Mouse (Mus musculus): ENCODE results near the gene Ssh3. TPM values are rescaled to one million over a fixed set of nuclear protein-coding genes. Genes with fewer than 3 reads are reported as not detected.

Ssh3 gene
- polyA plus RNA-seq, 1 experiment from 2014 or later: 17.4 TPM

DNA sequence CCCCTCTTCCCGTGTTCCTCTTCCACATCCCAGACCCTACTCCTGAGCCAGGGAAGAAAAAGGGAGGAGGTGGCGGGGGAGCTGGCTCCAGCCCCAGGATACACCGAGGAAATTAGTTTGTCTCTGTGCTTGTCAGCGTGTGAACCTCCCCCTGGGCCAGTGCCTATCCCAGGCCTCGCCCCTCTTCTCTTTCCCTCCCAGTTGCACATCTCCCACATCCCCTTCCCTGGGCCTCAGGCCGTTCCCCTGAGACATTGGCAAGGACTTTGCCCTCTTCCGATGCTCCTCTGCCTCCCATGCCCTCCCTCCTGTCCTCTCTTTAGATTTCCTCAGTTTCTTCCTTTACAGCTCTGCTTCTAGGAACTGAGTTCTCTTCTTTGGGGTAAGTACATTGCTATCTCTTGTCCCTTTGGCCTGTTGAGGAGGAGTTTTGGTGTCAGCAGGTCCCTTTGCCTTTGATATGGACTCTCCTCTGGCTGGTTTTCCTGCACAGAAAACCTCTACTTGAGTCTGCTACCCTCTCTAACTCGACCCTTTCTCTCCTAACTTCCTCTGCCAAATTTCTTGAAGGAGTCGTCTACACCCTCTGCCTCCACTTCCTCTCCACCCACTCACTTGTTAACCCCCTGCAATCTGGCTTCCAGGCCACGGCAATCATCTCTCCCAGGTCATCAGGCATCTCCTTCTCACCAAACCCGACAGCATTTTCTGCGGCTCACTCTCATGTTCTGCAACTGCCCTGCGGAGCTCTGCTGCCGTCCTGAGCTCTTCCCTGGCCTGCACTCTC lies 47.8 kb downstream of the Ssh3 start:
- Histone ChIP-seq H3K9me3 (no peaks in the 10 kb centered on the region), H3K4me3 (no peak overlapping the region), H3K4me2 (peak overlapping the region; percentile 26), H3K9ac (peak overlapping the region; percentile 44), H3K27me3 (no peaks in the 10 kb centered on the region), H3K4me1 (peaks cover 60% of the 10 kb centered on the region), H3K36me3 (peaks cover 24% of the 10 kb centered on the region), H3K27ac (peak overlapping the region; percentile 48)
- 31% methylated on average over 14 of the region's 14 CpGs for WGBS
- ATAC-seq (ENCODE audit: insufficient number of reproducible peaks, insufficient read depth, low FRiP score, low TSS enrichment, low read depth): 0 out of 2 replicates have a peak, but pooled peaks have one; percentile 1

DNA sequence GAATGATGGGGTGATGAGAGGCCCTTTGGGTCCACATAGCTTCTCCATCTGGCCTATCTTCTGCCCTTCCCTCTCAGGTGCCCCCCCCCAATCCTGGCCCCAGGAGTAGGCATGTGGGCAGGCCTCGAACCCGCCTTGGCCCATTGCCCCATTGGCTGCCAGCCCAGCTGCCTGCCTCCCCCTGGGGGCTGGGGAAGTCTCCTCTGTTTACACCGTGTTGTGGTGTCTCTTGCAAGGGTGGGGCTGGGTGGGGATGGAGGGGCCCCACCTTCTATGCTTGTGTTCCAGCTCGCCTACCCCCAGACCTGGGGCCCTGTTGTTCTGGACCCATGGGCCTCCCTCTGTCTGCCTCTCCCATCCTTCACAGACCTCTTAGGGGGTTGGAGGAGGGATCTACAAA lies 48.6 kb downstream of the Ssh3 start:
- WGBS: 25% methylated on average over 4 of the region's 4 CpGs
- H3K27ac ChIP-seq: peak overlapping the region; percentile 48
- H3K27me3 ChIP-seq: no peaks in the 10 kb centered on the region
- H3K9me3 ChIP-seq: no peaks in the 10 kb centered on the region
- H3K4me3 ChIP-seq: 0 out of 2 replicates have a peak overlapping the region, but pooled peaks have one; percentile 12
- peak overlapping the region; percentile 44 for H3K9ac ChIP-seq
- peak overlapping the region; percentile 26 for H3K4me2 ChIP-seq
- peaks cover 67% of the 10 kb centered on the region for H3K4me1 ChIP-seq
- peaks cover 24% of the 10 kb centered on the region for H3K36me3 ChIP-seq
- ATAC-seq (ENCODE audit: insufficient number of reproducible peaks, insufficient read depth, low FRiP score, low TSS enrichment, low read depth): 0 out of 2 replicates have a peak, but pooled peaks have one; percentile 7

DNA sequence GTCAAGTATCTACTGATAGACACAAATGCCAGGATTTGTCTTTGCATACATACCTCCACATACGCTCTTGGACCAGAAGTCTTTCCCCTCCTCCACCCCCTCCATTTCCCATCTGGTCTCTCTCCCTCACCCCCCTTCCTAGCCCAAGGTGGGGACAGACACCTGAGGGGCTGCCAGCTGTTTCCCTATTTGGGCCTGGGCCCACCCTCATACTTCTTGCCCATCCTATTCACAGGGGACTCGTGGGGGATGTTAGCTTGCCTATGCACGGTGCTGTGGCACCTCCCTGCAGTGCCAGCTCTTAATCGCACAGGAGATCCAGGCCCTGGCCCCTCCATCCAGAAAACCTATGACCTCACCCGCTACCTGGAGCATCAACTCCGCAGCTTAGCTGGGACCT lies 49.0 kb downstream of the Ssh3 start:
- peaks cover 68% of the 10 kb centered on the region for H3K4me1 ChIP-seq
- WGBS: 78% methylated on average over 6 of the region's 6 CpGs
- peak overlapping the region; percentile 48 for H3K27ac ChIP-seq
- H3K36me3 ChIP-seq: peaks cover 24% of the 10 kb centered on the region
- H3K9me3 ChIP-seq: no peaks in the 10 kb centered on the region
- H3K4me3 ChIP-seq: 0 out of 2 replicates have a peak overlapping the region, but pooled peaks have one; percentile 12
- no peaks in the 10 kb centered on the region for H3K27me3 ChIP-seq
- peak overlapping the region; percentile 26 for H3K4me2 ChIP-seq
- ATAC-seq (ENCODE audit: insufficient number of reproducible peaks, insufficient read depth, low FRiP score, low TSS enrichment, low read depth): no peak
- H3K9ac ChIP-seq: peak overlapping the region; percentile 44

DNA sequence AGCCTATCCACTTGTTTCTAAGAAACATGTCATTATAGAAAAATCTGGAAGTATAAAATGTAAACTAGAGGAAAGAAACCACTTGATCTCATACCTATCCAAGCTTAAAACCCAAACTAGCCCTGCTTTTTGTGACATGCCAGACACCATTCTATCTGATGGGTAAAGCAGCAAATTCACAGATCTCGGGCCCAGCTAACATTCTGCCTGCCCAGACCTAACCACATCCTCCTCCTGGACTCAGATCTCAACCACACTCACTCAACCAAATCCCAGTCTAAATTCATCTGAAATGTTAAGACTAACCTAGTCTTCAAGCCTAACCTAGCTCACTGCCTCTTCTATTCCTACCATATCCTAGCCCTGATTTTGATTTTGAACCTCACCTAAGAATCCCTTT lies 50.2 kb downstream of the Ssh3 start:
- WGBS: 58% methylated on average over 1 of the region's 1 CpGs
- peaks cover 23% of the 10 kb centered on the region for H3K36me3 ChIP-seq
- H3K9me3 ChIP-seq: no peaks in the 10 kb centered on the region
- peaks cover 71% of the 10 kb centered on the region for H3K4me1 ChIP-seq
- H3K9ac ChIP-seq: no peak overlapping the region
- no peak overlapping the region for H3K4me3 ChIP-seq
- no peak overlapping the region for H3K4me2 ChIP-seq
- H3K27me3 ChIP-seq: no peaks in the 10 kb centered on the region
- 0 out of 2 replicates have a peak overlapping the region, but pooled peaks have one; percentile 48 for H3K27ac ChIP-seq
- ATAC-seq (ENCODE audit: insufficient number of reproducible peaks, insufficient read depth, low FRiP score, low TSS enrichment, low read depth): no peak

DNA sequence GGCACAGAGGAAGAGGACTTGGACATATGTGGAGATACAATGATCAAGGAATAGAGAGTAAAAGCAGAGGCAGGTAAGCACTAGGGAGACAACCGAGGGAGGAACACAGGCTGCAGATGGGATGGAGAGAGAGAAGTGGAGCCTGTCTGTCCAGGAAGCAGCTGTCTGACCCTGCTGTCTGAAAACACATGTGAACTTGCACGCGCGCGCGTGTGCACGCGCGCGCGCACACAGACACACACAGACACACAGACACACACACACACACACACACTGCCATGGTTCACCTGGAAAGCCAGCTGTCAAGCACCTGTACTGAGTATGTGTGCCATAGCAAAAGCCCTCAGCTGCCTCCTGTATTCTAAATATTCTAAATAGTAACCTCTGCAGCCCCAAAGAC lies 50.7 kb downstream of the Ssh3 start:
- WGBS: 85% methylated on average over 11 of the region's 11 CpGs
- Histone ChIP-seq H3K4me3 (no peak overlapping the region; the same call in 1 of the 2 replicates), H3K4me1 (peaks cover 76% of the 10 kb centered on the region), H3K36me3 (peaks cover 19% of the 10 kb centered on the region), H3K9ac (0 out of 2 replicates have a peak overlapping the region, but pooled peaks have one; percentile 21), H3K4me2 (peak overlapping the region; percentile 87; the same call in 1 of the 2 replicates), H3K27me3 (no peaks in the 10 kb centered on the region), H3K27ac (peak overlapping the region; percentile 60), H3K9me3 (no peaks in the 10 kb centered on the region)
- no peak for ATAC-seq (ENCODE audit: insufficient number of reproducible peaks, insufficient read depth, low FRiP score, low TSS enrichment, low read depth)

DNA sequence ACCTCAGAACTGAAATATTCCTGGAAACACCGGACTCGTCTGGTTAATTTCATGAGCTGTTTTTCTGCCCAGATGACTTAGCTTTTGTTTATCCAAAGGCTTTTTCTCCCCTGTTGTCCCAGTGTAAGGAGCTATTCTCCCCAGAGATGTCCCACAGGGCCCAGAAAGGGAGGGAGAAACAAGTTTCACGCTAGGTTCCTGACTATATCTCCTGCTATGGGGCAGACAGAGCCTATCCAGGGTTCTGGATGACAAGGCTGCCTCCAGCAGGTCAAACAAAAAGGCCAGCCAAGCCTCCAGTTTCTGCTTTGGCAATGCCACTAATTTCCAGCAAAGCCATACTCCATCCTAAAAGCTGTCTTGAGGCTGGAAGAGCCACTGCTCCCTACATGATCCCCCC lies 51.1 kb downstream of the Ssh3 start:
- Histone ChIP-seq H3K27me3 (no peaks in the 10 kb centered on the region), H3K4me3 (peak overlapping the region; percentile 95; the same call in 1 of the 2 replicates), H3K4me1 (peaks cover 81% of the 10 kb centered on the region), H3K4me2 (peak overlapping the region; percentile 87), H3K9me3 (no peaks in the 10 kb centered on the region), H3K9ac (0 out of 2 replicates have a peak overlapping the region, but pooled peaks have one; percentile 21), H3K36me3 (peaks cover 15% of the 10 kb centered on the region), H3K27ac (peak overlapping the region; percentile 60)
- 38% methylated on average over 3 of the region's 3 CpGs for WGBS
- no peak for ATAC-seq (ENCODE audit: insufficient number of reproducible peaks, insufficient read depth, low FRiP score, low TSS enrichment, low read depth)

DNA sequence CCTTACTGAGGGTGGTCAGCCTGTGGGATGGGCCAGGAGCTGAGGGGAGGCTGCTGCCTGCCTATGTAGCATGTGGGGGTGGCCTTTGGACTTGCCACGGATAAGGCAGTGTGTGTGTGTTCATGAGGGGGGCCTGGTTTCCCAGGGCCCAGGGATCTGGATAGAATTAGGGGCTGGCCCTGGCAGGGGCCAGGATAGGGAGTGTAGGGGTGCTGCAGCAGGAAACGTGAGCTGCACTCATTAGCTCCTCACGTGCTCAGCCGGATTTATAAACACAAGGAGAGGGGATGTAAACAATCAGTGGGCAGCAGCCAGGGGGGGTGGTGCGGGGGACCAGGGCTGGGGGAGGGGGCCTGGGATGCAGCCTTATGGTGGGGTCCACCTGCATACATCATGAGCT lies 51.8 kb downstream of the Ssh3 start:
- WGBS: 2% methylated on average over 5 of the region's 5 CpGs
- H3K27ac ChIP-seq: peak overlapping the region; percentile 63
- H3K4me1 ChIP-seq: peaks cover 84% of the 10 kb centered on the region
- H3K27me3 ChIP-seq: no peaks in the 10 kb centered on the region
- H3K36me3 ChIP-seq: peaks cover 8% of the 10 kb centered on the region
- H3K4me3 ChIP-seq: peak overlapping the region; percentile 95
- H3K4me2 ChIP-seq: peak overlapping the region; percentile 87
- ATAC-seq (ENCODE audit: insufficient number of reproducible peaks, insufficient read depth, low FRiP score, low TSS enrichment, low read depth): peak; percentile 37; the same call in 1 of the 2 replicates
- H3K9ac ChIP-seq: peak overlapping the region; percentile 64
- no peaks in the 10 kb centered on the region for H3K9me3 ChIP-seq

DNA sequence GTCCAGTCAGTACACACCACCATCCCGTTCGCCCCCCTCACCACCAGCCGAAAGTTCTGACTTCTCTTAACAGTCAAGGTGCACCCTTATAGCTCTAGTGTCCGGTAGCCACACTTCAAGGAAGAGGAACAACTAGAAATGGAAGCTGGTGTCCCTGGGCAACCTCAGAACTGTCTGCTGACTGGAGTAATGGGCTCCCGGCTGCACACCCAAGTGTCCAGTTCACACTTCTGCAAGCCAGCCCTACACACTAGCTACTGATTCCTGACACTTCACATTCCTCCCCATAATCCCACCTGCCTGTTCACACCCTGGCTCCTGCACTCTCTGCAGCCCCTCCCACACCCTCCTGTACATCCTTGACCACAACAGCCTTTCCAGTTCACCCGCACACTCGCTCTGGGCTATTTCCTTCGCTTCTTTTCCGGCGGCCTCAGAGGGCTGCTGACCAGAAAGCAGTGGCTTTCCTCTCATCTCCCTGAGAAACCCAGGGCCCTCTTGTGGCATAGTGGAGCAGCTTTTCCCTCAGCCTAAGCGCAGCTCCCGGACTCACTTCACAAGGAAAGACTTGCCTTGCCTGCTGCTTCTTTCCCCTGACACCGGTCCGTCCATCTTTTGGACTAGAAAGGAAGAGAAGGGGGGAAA lies 52.8 kb downstream of the Ssh3 start:
- peaks cover 86% of the 10 kb centered on the region for H3K4me1 ChIP-seq
- no peaks in the 10 kb centered on the region for H3K36me3 ChIP-seq
- peak overlapping the region; percentile 95 for H3K4me3 ChIP-seq
- ATAC-seq (ENCODE audit: insufficient number of reproducible peaks, insufficient read depth, low FRiP score, low TSS enrichment, low read depth): no peak
- H3K4me2 ChIP-seq: peak overlapping the region; percentile 87
- H3K27me3 ChIP-seq: peaks cover 4% of the 10 kb centered on the region; the same call in 1 of the 2 replicates
- H3K27ac ChIP-seq: peak overlapping the region; percentile 63
- peak overlapping the region; percentile 64 for H3K9ac ChIP-seq
- no peaks in the 10 kb centered on the region for H3K9me3 ChIP-seq
- WGBS: 17% methylated on average over 14 of the region's 14 CpGs

DNA sequence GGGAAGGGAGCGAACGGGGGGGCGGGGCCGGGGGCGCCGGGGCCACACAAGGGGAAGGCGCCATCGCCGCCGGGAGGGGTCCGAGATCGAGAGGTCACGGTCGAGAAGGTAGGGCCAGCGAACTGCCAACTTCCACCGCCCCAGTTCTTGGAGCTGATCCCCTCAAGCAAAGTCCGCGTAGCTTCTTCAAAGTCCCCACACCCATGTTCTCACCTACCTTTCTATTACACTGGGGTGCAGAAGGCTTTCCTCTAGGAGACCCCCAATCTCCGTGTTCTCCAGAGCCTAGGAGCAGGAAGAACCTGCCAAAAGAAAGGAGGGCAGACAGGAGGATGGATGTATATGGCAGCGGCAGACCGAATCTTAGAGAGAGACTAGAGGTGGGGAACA lies 53.5 kb downstream of the Ssh3 start:
- no peaks in the 10 kb centered on the region for H3K36me3 ChIP-seq
- peaks cover 4% of the 10 kb centered on the region; the same call in 1 of the 2 replicates for H3K27me3 ChIP-seq
- peak overlapping the region; percentile 87 for H3K4me2 ChIP-seq
- H3K27ac ChIP-seq: peak overlapping the region; percentile 97
- no peak for ATAC-seq (ENCODE audit: insufficient number of reproducible peaks, insufficient read depth, low FRiP score, low TSS enrichment, low read depth)
- H3K4me3 ChIP-seq: peak overlapping the region; percentile 95
- H3K9me3 ChIP-seq: no peaks in the 10 kb centered on the region
- H3K9ac ChIP-seq: peak overlapping the region; percentile 98
- peaks cover 79% of the 10 kb centered on the region for H3K4me1 ChIP-seq
- 1% methylated on average over 15 of the region's 21 CpGs for WGBS

DNA sequence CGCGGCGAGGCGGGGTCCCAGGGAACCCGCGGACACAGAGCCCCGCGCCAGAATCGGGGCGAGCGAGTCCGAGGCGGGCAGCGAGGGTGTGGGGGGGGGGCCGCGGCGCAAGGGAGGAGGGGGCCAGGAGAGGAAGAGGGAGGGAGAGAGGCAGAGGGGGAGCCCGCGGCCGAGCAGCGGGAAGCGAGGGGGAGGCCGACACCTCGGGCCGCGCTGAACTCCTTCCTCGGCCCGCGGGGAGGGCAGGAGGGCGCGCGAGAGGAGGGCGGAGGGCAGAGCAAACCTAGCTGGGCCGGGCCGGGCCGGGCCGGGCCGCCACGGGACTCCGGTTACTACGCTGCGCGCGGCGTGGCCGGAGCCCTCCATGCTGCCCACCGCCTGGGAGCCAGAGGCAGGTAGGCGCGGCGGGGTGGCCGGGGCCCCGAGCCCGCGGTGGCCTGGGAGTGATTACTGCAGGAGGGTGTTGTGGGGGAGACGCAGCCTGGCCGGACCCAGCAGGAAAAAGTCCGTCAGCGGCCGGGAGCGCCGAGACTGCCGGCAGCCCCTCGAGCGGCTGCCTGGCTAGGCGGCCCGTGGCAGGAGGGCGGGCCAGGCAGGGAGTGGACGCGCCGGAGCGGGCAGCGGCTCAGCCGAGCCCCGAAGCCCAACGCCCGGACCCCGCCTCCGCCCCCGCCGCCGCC lies 54.1 kb downstream of the Ssh3 start:
- peak overlapping the region; percentile 95 for H3K4me3 ChIP-seq
- H3K27me3 ChIP-seq: peaks cover 4% of the 10 kb centered on the region; the same call in 1 of the 2 replicates
- peak overlapping the region; percentile 87 for H3K4me2 ChIP-seq
- WGBS: 0% methylated on average over 26 of the region's 81 CpGs
- peak overlapping the region; percentile 97 for H3K27ac ChIP-seq
- H3K36me3 ChIP-seq: no peaks in the 10 kb centered on the region
- no peak for ATAC-seq (ENCODE audit: insufficient number of reproducible peaks, insufficient read depth, low FRiP score, low TSS enrichment, low read depth)
- peaks cover 73% of the 10 kb centered on the region for H3K4me1 ChIP-seq
- H3K9me3 ChIP-seq: no peaks in the 10 kb centered on the region
- H3K9ac ChIP-seq: peak overlapping the region; percentile 98
